Mouse (Mus musculus) cerebellum, adult 8-10 months (tissue): ENCODE results near the gene Lsm4.
A peak's percentile ranks its signal among the peaks of the same experiment; 100 is the strongest.

Source experiments
- DNase-seq: peaks from one replicate; pipeline ENCODE4 v3.0.0; 2022

The Lsm4 gene

GRCm38 (mm10) chr8:70681410-70681809 lies 8.4 kb downstream of the Lsm4 start:
- DNase-seq = no peak

GRCm38 (mm10) chr8:70682193-70682592 lies 9.1 kb downstream of the Lsm4 start:
- no peak for DNase-seq

GRCm38 (mm10) chr8:70682692-70683091 lies 9.6 kb downstream of the Lsm4 start:
- no peak for DNase-seq

- DNase-seq = no peak
Measured at GRCm38 (mm10) chr8:70684291-70684690, 11.2 kb downstream of the Lsm4 start.

- DNase-seq = no peak
Measured at GRCm38 (mm10) chr8:70687576-70687975, 14.5 kb downstream of the Lsm4 start.

- DNase-seq = no peak
Measured at GRCm38 (mm10) chr8:70688136-70688535, 15.1 kb downstream of the Lsm4 start.

- no peak for DNase-seq
Measured at GRCm38 (mm10) chr8:70689892-70690390, 16.9 kb downstream of the Lsm4 start.

GRCm38 (mm10) chr8:70691230-70691629 lies 18.2 kb downstream of the Lsm4 start:
- DNase-seq = no peak

- DNase-seq = no peak
Measured at GRCm38 (mm10) chr8:70691727-70692231, 18.7 kb downstream of the Lsm4 start.

- no peak for DNase-seq
Measured at GRCm38 (mm10) chr8:70693636-70694035, 20.6 kb downstream of the Lsm4 start.

GRCm38 (mm10) chr8:70695318-70696018 lies 22.4 kb downstream of the Lsm4 start:
- DNase-seq = peak; percentile 60

- DNase-seq = peak; percentile 69
Measured at GRCm38 (mm10) chr8:70696019-70696885, 23.2 kb downstream of the Lsm4 start.

GRCm38 (mm10) chr8:70696946-70697345 lies 23.9 kb downstream of the Lsm4 start:
- no peak for DNase-seq

GRCm38 (mm10) chr8:70697366-70698250 lies 24.6 kb downstream of the Lsm4 start:
- no peak for DNase-seq

- DNase-seq = peak; percentile 99
Measured at GRCm38 (mm10) chr8:70698310-70699109, 25.5 kb downstream of the Lsm4 start, which contains the start of gene Jund. Jund (plus strand) TSS chr8:70698949.

- peak; percentile 74 for DNase-seq
Measured at GRCm38 (mm10) chr8:70699116-70699833, 26.2 kb downstream of the Lsm4 start.

GRCm38 (mm10) chr8:70699834-70700554 lies 26.9 kb downstream of the Lsm4 start:
- DNase-seq = peak; percentile 87

GRCm38 (mm10) chr8:70700555-70700922 lies 27.5 kb downstream of the Lsm4 start:
- DNase-seq = peak; percentile 84

GRCm38 (mm10) chr8:70701048-70701981 lies 28.3 kb downstream of the Lsm4 start:
- DNase-seq = no peak
